In genomic region chr12:12486656-12487356, GRCm38 (mm10) we compare ENCODE assay signal across 26 mouse cellular contexts.
DNase-seq lines count a peak whose midpoint lies in the region; ATAC-seq and TF ChIP-seq lines count a peak whose summit lies in the region.
"Had no signal": no experiment of that assay in that cellular context is flagged by ENCODE, and none has a peak within 500 bp of the region (broad histone marks: within the 10 kb centered on the region; RNA-seq: fewer than 3 reads in every experiment).

No protein-coding gene starts in this region.

- no peak overlapping the region for H3K4me3 ChIP-seq in heart, embryonic 10.5 days
- H3K4me3 ChIP-seq in midbrain, embryonic 11.5 days (ENCODE audit: low read depth, low read length): no peak overlapping the region
- no peak overlapping the region for H3K4me3 ChIP-seq in midbrain, embryonic 13.5 days (replicated peaks)
- H3K4me3 ChIP-seq in liver, postnatal 0 days (ENCODE audit: low read depth, low read length): no peak overlapping the region
- H3K4me3 ChIP-seq: embryonic facial prominence, embryonic 10.5 days; embryonic facial prominence, embryonic 13.5 days; erythroblast, embryonic 14.5 days; forebrain, embryonic 12.5 days; forebrain, embryonic 15.5 days; heart, embryonic 13.5 days; hindbrain, embryonic 12.5 days; hindbrain, embryonic 15.5 days had no signal

- WGBS in heart, embryonic 10.5 days: 77% methylated on average over 1 of the region's 1 CpGs
- 86% methylated on average over 1 of the region's 1 CpGs for WGBS in midbrain, embryonic 11.5 days
- 92% methylated on average over 1 of the region's 1 CpGs for WGBS in midbrain, embryonic 13.5 days
- WGBS in liver, postnatal 0 days (ENCODE audit: insufficient replicate concordance): 75% methylated on average over 1 of the region's 1 CpGs

- TF ChIP-seq CTCF in liver, postnatal 0 days (IDR thresholded peaks at IDR 0.05; ENCODE audit: low read depth): no peak

- H3K9ac ChIP-seq in midbrain, embryonic 11.5 days (ENCODE audit: low read length): no peak overlapping the region
- H3K9ac ChIP-seq in midbrain, embryonic 13.5 days (replicated peaks): no peak overlapping the region
- no peak overlapping the region for H3K9ac ChIP-seq in liver, postnatal 0 days (replicated peaks)
- H3K9ac ChIP-seq: embryonic facial prominence, embryonic 13.5 days; forebrain, embryonic 12.5 days; forebrain, embryonic 15.5 days; heart, embryonic 13.5 days; hindbrain, embryonic 12.5 days; hindbrain, embryonic 15.5 days had no signal

- no peak overlapping the region for H3K4me2 ChIP-seq in midbrain, embryonic 11.5 days
- H3K4me2 ChIP-seq in midbrain, embryonic 13.5 days (replicated peaks): no peak overlapping the region
- H3K4me2 ChIP-seq in liver, postnatal 0 days (ENCODE audit: low read depth, low read length): no peak overlapping the region
- H3K4me2 ChIP-seq: embryonic facial prominence, embryonic 13.5 days; forebrain, embryonic 12.5 days; forebrain, embryonic 15.5 days; heart, embryonic 13.5 days; hindbrain, embryonic 12.5 days; hindbrain, embryonic 15.5 days had no signal

- H3K27me3 ChIP-seq in heart, embryonic 10.5 days (ENCODE audit: insufficient read depth, poor library complexity, severe bottlenecking): no peaks in the 10 kb centered on the region
- H3K27me3 ChIP-seq in midbrain, embryonic 11.5 days (ENCODE audit: control insufficient read depth, insufficient read depth, low read length): no peaks in the 10 kb centered on the region
- H3K27me3 ChIP-seq in midbrain, embryonic 13.5 days: no peaks in the 10 kb centered on the region
- no peaks in the 10 kb centered on the region for H3K27me3 ChIP-seq in liver, postnatal 0 days (ENCODE audit: insufficient read depth, low read length)
- H3K27me3 ChIP-seq: CH12.LX; embryonic facial prominence, embryonic 13.5 days; forebrain, embryonic 12.5 days; forebrain, embryonic 15.5 days; heart, embryonic 13.5 days; hindbrain, embryonic 12.5 days; hindbrain, embryonic 15.5 days had no signal

- no peaks in the 10 kb centered on the region for H3K36me3 ChIP-seq in heart, embryonic 10.5 days
- no peaks in the 10 kb centered on the region for H3K36me3 ChIP-seq in midbrain, embryonic 11.5 days (ENCODE audit: control insufficient read depth, insufficient read depth, low read length)
- no peaks in the 10 kb centered on the region for H3K36me3 ChIP-seq in midbrain, embryonic 13.5 days
- no peaks in the 10 kb centered on the region for H3K36me3 ChIP-seq in liver, postnatal 0 days (replicated peaks; ENCODE audit: insufficient read depth, low read length)
- H3K36me3 ChIP-seq: embryonic facial prominence, embryonic 10.5 days; embryonic facial prominence, embryonic 13.5 days; forebrain, embryonic 12.5 days; forebrain, embryonic 15.5 days; G1E; heart, embryonic 13.5 days; hindbrain, embryonic 12.5 days; hindbrain, embryonic 15.5 days had no signal

- intact Hi-C loops in heart, postnatal 25 days (cut with DNase I): no loop called here

- no peak for ATAC-seq in midbrain, embryonic 11.5 days (ENCODE audit: low FRiP score)
- no peak for ATAC-seq in midbrain, embryonic 13.5 days
- no peak for ATAC-seq in liver, postnatal 0 days
- no peak for ATAC-seq in monocyte, adult 5-6 weeks (replicated peaks; ENCODE audit: insufficient number of reproducible peaks, low FRiP score, low TSS enrichment, poor library complexity, severe bottlenecking)
- ATAC-seq: forebrain, embryonic 15.5 days had no signal

- peak; percentile 70 for TF ChIP-seq EP300 in liver, postnatal 0 days (IDR thresholded peaks at IDR 0.05; ENCODE audit: low read depth)

- peak; percentile 60 for DNase-seq in heart, embryonic 10.5 days (ENCODE audit: low spot score)
- no peak for DNase-seq in heart, postnatal 25 days (ENCODE audit: low spot score)
- DNase-seq in midbrain, embryonic 11.5 days (ENCODE audit: low spot score, missing footprints): peak; percentile 66
- no peak for DNase-seq in liver, postnatal 0 days
- DNase-seq: adrenal gland, adult 2 months; adrenal gland, postnatal 14 days; cerebellum, adult 11-12 months; cerebellum, adult 8-10 months; cerebellum, postnatal 10 days; cerebellum, postnatal 36 days; embryo, embryonic 11 days; gastrocnemius, postnatal 25 days; heart, adult 18-20 months; heart, postnatal 14 days had no signal

- H3K9me3 ChIP-seq in heart, embryonic 10.5 days: no peaks in the 10 kb centered on the region
- H3K9me3 ChIP-seq in midbrain, embryonic 11.5 days (ENCODE audit: control insufficient read depth, low read length): no peaks in the 10 kb centered on the region
- H3K9me3 ChIP-seq in midbrain, embryonic 13.5 days: no peaks in the 10 kb centered on the region
- H3K9me3 ChIP-seq in liver, postnatal 0 days (ENCODE audit: low read length): no peaks in the 10 kb centered on the region
- H3K9me3 ChIP-seq: embryonic facial prominence, embryonic 10.5 days; embryonic facial prominence, embryonic 13.5 days; forebrain, embryonic 12.5 days; forebrain, embryonic 15.5 days; G1E; heart, embryonic 13.5 days; hindbrain, embryonic 12.5 days; hindbrain, embryonic 15.5 days had no signal

- no peaks in the 10 kb centered on the region for H3K4me1 ChIP-seq in heart, embryonic 10.5 days
- H3K4me1 ChIP-seq in midbrain, embryonic 11.5 days (ENCODE audit: control insufficient read depth, insufficient read depth, low read length): no peaks in the 10 kb centered on the region
- H3K4me1 ChIP-seq in midbrain, embryonic 13.5 days (replicated peaks): no peaks in the 10 kb centered on the region
- H3K4me1 ChIP-seq in liver, postnatal 0 days (ENCODE audit: insufficient read depth): peaks cover 12% of the 10 kb centered on the region
- H3K4me1 ChIP-seq: forebrain, embryonic 12.5 days; forebrain, embryonic 15.5 days; hindbrain, embryonic 12.5 days; hindbrain, embryonic 15.5 days had no signal

- no peak overlapping the region for H3K27ac ChIP-seq in heart, embryonic 10.5 days
- no peak overlapping the region for H3K27ac ChIP-seq in midbrain, embryonic 11.5 days (ENCODE audit: low read depth, low read length)
- no peak overlapping the region for H3K27ac ChIP-seq in midbrain, embryonic 13.5 days
- no peak overlapping the region for H3K27ac ChIP-seq in liver, postnatal 0 days (ENCODE audit: low read depth)
- H3K27ac ChIP-seq: embryonic facial prominence, embryonic 10.5 days; embryonic facial prominence, embryonic 13.5 days; forebrain, embryonic 12.5 days; forebrain, embryonic 15.5 days; heart, embryonic 13.5 days; hindbrain, embryonic 12.5 days; hindbrain, embryonic 15.5 days had no signal

Comparison
In these comparisons a context has a peak if more than half of its experiments do, and no peak if none do; other contexts are left out.
1. DNase-seq: peak in heart, embryonic 10.5 days (single experiment) and midbrain, embryonic 11.5 days (single experiment); none in heart, postnatal 25 days (single experiment) and liver, postnatal 0 days (single experiment).